Mouse (Mus musculus) forebrain, embryonic 16.5 days (tissue): Measurements from ENCODE around the gene Nmnat1. TPM values are rescaled to one million over a fixed set of nuclear protein-coding genes. Genes with fewer than 3 reads are reported as not detected.
A peak's percentile ranks its signal among the peaks of the same experiment; 100 is the strongest.

ENCODE experiments used
- ATAC-seq: fragments of 200-750 bp; cut with Nextera tagmentation; 2 replicates; pipeline ENCODE4 v1.8.0; 2017; ENCODE audit warnings: mild to moderate bottlenecking, moderate library complexity
- H3K27ac ChIP-seq: fragments of 300-500 bp; sonication (generic); 2 replicates; pipeline ENCODE4 v1.5.1; 2014; ENCODE audit warnings: low read length, control low read depth
- H3K27me3 ChIP-seq: fragments of 300-500 bp; sonication (generic); replicated peaks from 2 replicates; pipeline ENCODE4 v1.6.1; 2014; ENCODE audit warnings: low read length; ENCODE audit not compliant: control insufficient read depth, insufficient read depth
- H3K36me3 ChIP-seq: fragments of 300-500 bp; sonication (generic); 2 replicates; pipeline ENCODE4 v1.6.1; 2014; ENCODE audit not compliant: control insufficient read depth, insufficient read depth
- H3K4me1 ChIP-seq: fragments of 300-500 bp; sonication (generic); replicated peaks from 2 replicates; pipeline ENCODE4 v1.6.1; 2014; ENCODE audit warnings: low read length; ENCODE audit not compliant: control insufficient read depth, insufficient read depth
- H3K4me2 ChIP-seq: fragments of 300-500 bp; sonication (generic); 2 replicates; pipeline ENCODE4 v1.6.1; 2014; ENCODE audit warnings: mild to moderate bottlenecking, low read length, control low read depth
- H3K4me3 ChIP-seq: fragments of 300-500 bp; sonication (generic); replicated peaks from 2 replicates; pipeline ENCODE4 v1.5.1; 2014; ENCODE audit warnings: mild to moderate bottlenecking, low read length, control low read depth
- H3K9ac ChIP-seq: fragments of 300-500 bp; sonication (generic); replicated peaks from 2 replicates; pipeline ENCODE4 v1.6.1; 2014; ENCODE audit warnings: low read depth, low read length, control low read depth
- H3K9me3 ChIP-seq: fragments of 300-500 bp; sonication (generic); 2 replicates; pipeline ENCODE4 v1.6.1; 2016; ENCODE audit warnings: low read length; ENCODE audit not compliant: control insufficient read depth
- WGBS: fragments of 180-500 bp; shearing (Covaris S2); extraction: QIAGEN DNeasy Blood & Tissue Kit; methylation state at CpG from one replicate; pipeline ENCODE4 v1.1.7; 2014; 5-methylcytosine and 5-hydroxymethylcytosine counted together
- polyA plus RNA-seq: library from polyadenylated mRNA; unstranded; fragments of >200 nt; fragmentation: Nextera tagmentation; extraction: Ambion mirVana; gene quantifications from 2 replicates; pipeline ENCODE4 v1.2.1, GENCODE M21; 2015

Gene Nmnat1
- polyA plus RNA-seq: 10.9 and 11.1 TPM in 2 replicates

GRCm38 (mm10) chr4:149485053-149485824 is at the start of gene Nmnat1, which contains the start of gene Lzic:
Nmnat1 (minus strand) TSS chr4:149485202.
Lzic (plus strand) TSS chr4:149485229.
- no peaks in the 10 kb centered on the region for H3K9me3 ChIP-seq
- H3K27ac ChIP-seq: peak within 1 kb of the TSS; percentile 71
- WGBS: under 1% methylated on average over 60 of the region's 60 CpGs
- H3K27me3 ChIP-seq: no peaks in the 10 kb centered on the region
- peak within 1 kb of the TSS; percentile 79 for H3K4me3 ChIP-seq
- H3K4me2 ChIP-seq: peak within 1 kb of the TSS; percentile 93
- peaks cover 24% of the 10 kb centered on the region for H3K36me3 ChIP-seq
- peaks cover 18% of the 10 kb centered on the region for H3K4me1 ChIP-seq
- H3K9ac ChIP-seq: peak within 1 kb of the TSS; percentile 79
- ATAC-seq: peak; percentile 99

- H3K4me1 ChIP-seq: peaks cover 6% of the 10 kb centered on the region; the same call in 1 of the 2 replicates
- H3K9ac ChIP-seq: no peak overlapping the region
- no peak for ATAC-seq
- no peak overlapping the region for H3K4me2 ChIP-seq
- H3K4me3 ChIP-seq: no peak overlapping the region
- no peaks in the 10 kb centered on the region for H3K36me3 ChIP-seq
- no peaks in the 10 kb centered on the region for H3K27me3 ChIP-seq
- WGBS: 88% methylated on average over 6 of the region's 6 CpGs
- H3K27ac ChIP-seq: no peak overlapping the region
- H3K9me3 ChIP-seq: no peaks in the 10 kb centered on the region
Observed at GRCm38 (mm10) chr4:149529691-149530090, 44.7 kb upstream of the Nmnat1 start.

- H3K9me3 ChIP-seq: no peaks in the 10 kb centered on the region
- 85% methylated on average over 15 of the region's 15 CpGs for WGBS
- H3K4me2 ChIP-seq: no peak overlapping the region
- H3K36me3 ChIP-seq: no peaks in the 10 kb centered on the region
- H3K9ac ChIP-seq: no peak overlapping the region
- H3K4me1 ChIP-seq: peaks cover 6% of the 10 kb centered on the region; the same call in 1 of the 2 replicates
- H3K27ac ChIP-seq: no peak overlapping the region
- no peak overlapping the region for H3K4me3 ChIP-seq
- ATAC-seq: no peak
- H3K27me3 ChIP-seq: no peaks in the 10 kb centered on the region
Observed at GRCm38 (mm10) chr4:149527621-149528354, 42.8 kb upstream of the Nmnat1 start.

GRCm38 (mm10) chr4:149526330-149526729 is 41.3 kb upstream of the Nmnat1 start:
- Histone ChIP-seq H3K9ac (no peak overlapping the region), H3K36me3 (no peaks in the 10 kb centered on the region), H3K27ac (no peak overlapping the region), H3K4me3 (no peak overlapping the region), H3K4me2 (no peak overlapping the region), H3K9me3 (no peaks in the 10 kb centered on the region), H3K4me1 (peaks cover 6% of the 10 kb centered on the region; the same call in 1 of the 2 replicates), H3K27me3 (no peaks in the 10 kb centered on the region)
- 18% methylated on average over 7 of the region's 7 CpGs for WGBS
- ATAC-seq: no peak

- H3K27ac ChIP-seq: no peak overlapping the region
- no peak overlapping the region for H3K9ac ChIP-seq
- H3K4me1 ChIP-seq: peaks cover 6% of the 10 kb centered on the region; the same call in 1 of the 2 replicates
- no peak for ATAC-seq
- WGBS: 66% methylated on average over 6 of the region's 6 CpGs
- H3K36me3 ChIP-seq: no peaks in the 10 kb centered on the region
- no peaks in the 10 kb centered on the region for H3K9me3 ChIP-seq
- no peak overlapping the region for H3K4me3 ChIP-seq
- no peak overlapping the region for H3K4me2 ChIP-seq
- no peaks in the 10 kb centered on the region for H3K27me3 ChIP-seq
Observed at GRCm38 (mm10) chr4:149525811-149526210, 40.8 kb upstream of the Nmnat1 start.

GRCm38 (mm10) chr4:149525170-149525569 is 40.2 kb upstream of the Nmnat1 start:
- Histone ChIP-seq H3K4me3 (no peak overlapping the region), H3K9ac (no peak overlapping the region), H3K9me3 (no peaks in the 10 kb centered on the region), H3K4me1 (peaks cover 6% of the 10 kb centered on the region; the same call in 1 of the 2 replicates), H3K27ac (no peak overlapping the region), H3K36me3 (no peaks in the 10 kb centered on the region), H3K4me2 (no peak overlapping the region), H3K27me3 (no peaks in the 10 kb centered on the region)
- 89% methylated on average over 4 of the region's 4 CpGs for WGBS
- no peak for ATAC-seq

- 40% methylated on average over 6 of the region's 6 CpGs for WGBS
- Histone ChIP-seq H3K4me2 (no peak overlapping the region), H3K36me3 (no peaks in the 10 kb centered on the region), H3K27me3 (no peaks in the 10 kb centered on the region), H3K4me3 (no peak overlapping the region), H3K27ac (no peak overlapping the region), H3K9me3 (no peaks in the 10 kb centered on the region), H3K4me1 (peaks cover 12% of the 10 kb centered on the region), H3K9ac (no peak overlapping the region)
- no peak for ATAC-seq
Observed at GRCm38 (mm10) chr4:149523961-149524360, 39.0 kb upstream of the Nmnat1 start.

- Histone ChIP-seq H3K4me1 (peaks cover 13% of the 10 kb centered on the region), H3K27ac (no peak overlapping the region), H3K4me2 (no peak overlapping the region), H3K9me3 (no peaks in the 10 kb centered on the region), H3K4me3 (no peak overlapping the region), H3K9ac (no peak overlapping the region), H3K36me3 (no peaks in the 10 kb centered on the region), H3K27me3 (no peaks in the 10 kb centered on the region)
- WGBS: 73% methylated on average over 10 of the region's 10 CpGs
- ATAC-seq: no peak
Observed at GRCm38 (mm10) chr4:149521258-149521657, 36.3 kb upstream of the Nmnat1 start.
